Mouse (Mus musculus) right cerebral cortex, postnatal 10 days (tissue): ENCODE results near the gene Abr.

Source experiments
- DNase-seq, 2 experiments: peaks; one replicate each; pipeline ENCODE4 v3.0.0; 2021; ENCODE audit warnings: low spot score in 2 of 2

Abr gene

GRCm38 (mm10) chr11:76413202-76413601, 208.9 kb downstream of the Abr start:
- peak in 1 of 2 experiments; percentile 48 for DNase-seq

GRCm38 (mm10) chr11:76410826-76411225, 211.3 kb downstream of the Abr start:
- peak; percentile 73 to 76 for DNase-seq

GRCm38 (mm10) chr11:76406702-76407583, 215.2 kb downstream of the Abr start, which contains the start of gene Timm22:
Gene Timm22 (plus strand): TSS chr11:76406952.
- peak; percentile 97 to 98 for DNase-seq

GRCm38 (mm10) chr11:76405626-76406264, 216.4 kb downstream of the Abr start:
- no peak for DNase-seq

GRCm38 (mm10) chr11:76405113-76405512, 217.0 kb downstream of the Abr start:
- DNase-seq: no peak

GRCm38 (mm10) chr11:76401398-76401797, 220.7 kb downstream of the Abr start:
- peak in 1 of 2 experiments; percentile 38 for DNase-seq

- DNase-seq: peak; percentile 53 to 55
Observed at GRCm38 (mm10) chr11:76399587-76400330, 222.4 kb downstream of the Abr start.

- peak; percentile 84 for DNase-seq
Observed at GRCm38 (mm10) chr11:76398798-76399586, 223.1 kb downstream of the Abr start, which contains the start of gene Nxn. Gene Nxn (minus strand): TSS chr11:76399140.

GRCm38 (mm10) chr11:76398312-76398797, 223.8 kb downstream of the Abr start:
- no peak for DNase-seq

GRCm38 (mm10) chr11:76397650-76398311, 224.3 kb downstream of the Abr start:
- DNase-seq: no peak

- no peak for DNase-seq
Observed at GRCm38 (mm10) chr11:76392996-76393395, 229.1 kb downstream of the Abr start.

GRCm38 (mm10) chr11:76392532-76392931, 229.6 kb downstream of the Abr start:
- DNase-seq: no peak

GRCm38 (mm10) chr11:76388711-76389110, 233.4 kb downstream of the Abr start:
- DNase-seq: no peak

GRCm38 (mm10) chr11:76387097-76387496, 235.0 kb downstream of the Abr start:
- no peak for DNase-seq

GRCm38 (mm10) chr11:76385746-76386145, 236.4 kb downstream of the Abr start:
- no peak for DNase-seq

GRCm38 (mm10) chr11:76385017-76385416, 237.1 kb downstream of the Abr start:
- DNase-seq: no peak

- DNase-seq: peak; percentile 47 to 50
Observed at GRCm38 (mm10) chr11:76384307-76384706, 237.8 kb downstream of the Abr start.

GRCm38 (mm10) chr11:76382711-76383324, 239.3 kb downstream of the Abr start:
- no peak for DNase-seq

- no peak for DNase-seq
Observed at GRCm38 (mm10) chr11:76381201-76381885, 240.8 kb downstream of the Abr start.
